Mouse (Mus musculus): ENCODE data around the gene Prmt1. TPM values are rescaled to one million over a fixed set of nuclear protein-coding genes. Genes with fewer than 3 reads are reported as not detected.

Prmt1 gene
- polyA plus RNA-seq, 1 experiment from 2014 or later, result 319 TPM

- peaks cover 13% of the 10 kb centered on the region for H3K4me1 ChIP-seq (ENCODE audit: control insufficient read depth, insufficient read depth, low read length)
- peak overlapping the region; percentile 65 for H3K9ac ChIP-seq (ENCODE audit: low read length)
- DNase-seq (ENCODE audit: low spot score), result no peak
- H3K36me3 ChIP-seq (ENCODE audit: control insufficient read depth, insufficient read depth, low read length), result peaks cover 21% of the 10 kb centered on the region
- H3K27me3 ChIP-seq (ENCODE audit: control insufficient read depth, insufficient read depth, low read length), result no peaks in the 10 kb centered on the region
- H3K9me3 ChIP-seq (ENCODE audit: control insufficient read depth, low read length), result no peaks in the 10 kb centered on the region
- WGBS, result 21% methylated on average over 10 of the region's 10 CpGs
- peak overlapping the region; percentile 70 for H3K4me3 ChIP-seq (ENCODE audit: low read depth, low read length)
- H3K4me2 ChIP-seq (ENCODE audit: low read depth), result peak overlapping the region; percentile 88
- no peak for ATAC-seq (ENCODE audit: insufficient read depth, low FRiP score, low TSS enrichment)
- H3K27ac ChIP-seq (ENCODE audit: low read depth, low read length), result no peak overlapping the region
Observed at GRCm38 (mm10) chr7:44996672-44997071, 10.3 kb upstream of the Prmt1 start.

GRCm38 (mm10) chr7:44986879-44987718 is 731 bp upstream of the Prmt1 start:
- peak overlapping the region; percentile 53 for H3K4me2 ChIP-seq (ENCODE audit: low read depth)
- no peaks in the 10 kb centered on the region for H3K27me3 ChIP-seq (ENCODE audit: control insufficient read depth, insufficient read depth, low read length)
- H3K4me1 ChIP-seq (ENCODE audit: control insufficient read depth, insufficient read depth, low read length), result peaks cover 8% of the 10 kb centered on the region
- peak overlapping the region; percentile 93 for H3K4me3 ChIP-seq (ENCODE audit: low read depth, low read length)
- H3K27ac ChIP-seq (ENCODE audit: low read depth, low read length), result peak overlapping the region; percentile 88
- ATAC-seq (ENCODE audit: insufficient read depth, low FRiP score, low TSS enrichment), result peak; percentile 25; the same call in 1 of the 2 replicates
- H3K9ac ChIP-seq (ENCODE audit: low read length), result peak overlapping the region; percentile 82
- peak; percentile 26 for DNase-seq (ENCODE audit: low spot score)
- H3K9me3 ChIP-seq (ENCODE audit: control insufficient read depth, low read length), result no peaks in the 10 kb centered on the region
- WGBS, result under 1% methylated on average over 29 of the region's 29 CpGs
- peaks cover 6% of the 10 kb centered on the region for H3K36me3 ChIP-seq (ENCODE audit: control insufficient read depth, insufficient read depth, low read length)

- Histone ChIP-seq H3K9me3 (ENCODE audit: control insufficient read depth, low read length) (no peaks in the 10 kb centered on the region), H3K27ac (ENCODE audit: low read depth, low read length) (peak overlapping the region; percentile 91), H3K4me2 (ENCODE audit: low read depth) (peak overlapping the region; percentile 59), H3K4me3 (ENCODE audit: low read depth, low read length) (peak overlapping the region; percentile 93), H3K9ac (ENCODE audit: low read length) (peak overlapping the region; percentile 95), H3K36me3 (ENCODE audit: control insufficient read depth, insufficient read depth, low read length) (peaks cover 16% of the 10 kb centered on the region), H3K4me1 (ENCODE audit: control insufficient read depth, insufficient read depth, low read length) (peaks cover 8% of the 10 kb centered on the region), H3K27me3 (ENCODE audit: control insufficient read depth, insufficient read depth, low read length) (no peaks in the 10 kb centered on the region)
- ATAC-seq (ENCODE audit: insufficient read depth, low FRiP score, low TSS enrichment), result peak; percentile 25
- DNase-seq (ENCODE audit: low spot score), result peak; percentile 86
- WGBS, result under 1% methylated on average over 41 of the region's 45 CpGs
Observed at GRCm38 (mm10) chr7:44985595-44986191, 675 bp downstream of the Prmt1 start.

DNA sequence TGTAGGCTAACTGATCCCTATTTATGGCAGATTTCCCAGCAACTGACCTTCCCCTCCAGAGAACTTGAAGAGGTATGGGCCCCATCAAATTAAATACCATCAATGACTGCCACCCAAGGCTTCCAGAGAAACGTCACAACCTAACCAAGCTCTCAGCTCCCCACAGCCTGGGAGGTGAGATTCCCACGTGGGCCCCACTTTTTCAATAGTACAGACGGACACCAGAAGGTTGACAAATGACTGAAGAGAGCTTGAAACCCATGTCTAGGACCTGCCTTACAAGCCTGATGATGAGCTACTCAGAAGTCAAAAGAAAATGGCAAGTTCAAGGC is 1.6 kb downstream of the Prmt1 start:
- Histone ChIP-seq H3K9me3 (ENCODE audit: control insufficient read depth, low read length) (no peaks in the 10 kb centered on the region), H3K27ac (ENCODE audit: low read depth, low read length) (no peak overlapping the region), H3K4me3 (ENCODE audit: low read depth, low read length) (peak overlapping the region; percentile 93), H3K4me1 (ENCODE audit: control insufficient read depth, insufficient read depth, low read length) (peaks cover 8% of the 10 kb centered on the region), H3K4me2 (ENCODE audit: low read depth) (peak overlapping the region; percentile 59), H3K27me3 (ENCODE audit: control insufficient read depth, insufficient read depth, low read length) (no peaks in the 10 kb centered on the region), H3K36me3 (ENCODE audit: control insufficient read depth, insufficient read depth, low read length) (peaks cover 22% of the 10 kb centered on the region), H3K9ac (ENCODE audit: low read length) (no peak overlapping the region)
- WGBS, result 42% methylated on average over 3 of the region's 3 CpGs
- ATAC-seq (ENCODE audit: insufficient read depth, low FRiP score, low TSS enrichment), result no peak
- DNase-seq (ENCODE audit: low spot score), result no peak

DNA sequence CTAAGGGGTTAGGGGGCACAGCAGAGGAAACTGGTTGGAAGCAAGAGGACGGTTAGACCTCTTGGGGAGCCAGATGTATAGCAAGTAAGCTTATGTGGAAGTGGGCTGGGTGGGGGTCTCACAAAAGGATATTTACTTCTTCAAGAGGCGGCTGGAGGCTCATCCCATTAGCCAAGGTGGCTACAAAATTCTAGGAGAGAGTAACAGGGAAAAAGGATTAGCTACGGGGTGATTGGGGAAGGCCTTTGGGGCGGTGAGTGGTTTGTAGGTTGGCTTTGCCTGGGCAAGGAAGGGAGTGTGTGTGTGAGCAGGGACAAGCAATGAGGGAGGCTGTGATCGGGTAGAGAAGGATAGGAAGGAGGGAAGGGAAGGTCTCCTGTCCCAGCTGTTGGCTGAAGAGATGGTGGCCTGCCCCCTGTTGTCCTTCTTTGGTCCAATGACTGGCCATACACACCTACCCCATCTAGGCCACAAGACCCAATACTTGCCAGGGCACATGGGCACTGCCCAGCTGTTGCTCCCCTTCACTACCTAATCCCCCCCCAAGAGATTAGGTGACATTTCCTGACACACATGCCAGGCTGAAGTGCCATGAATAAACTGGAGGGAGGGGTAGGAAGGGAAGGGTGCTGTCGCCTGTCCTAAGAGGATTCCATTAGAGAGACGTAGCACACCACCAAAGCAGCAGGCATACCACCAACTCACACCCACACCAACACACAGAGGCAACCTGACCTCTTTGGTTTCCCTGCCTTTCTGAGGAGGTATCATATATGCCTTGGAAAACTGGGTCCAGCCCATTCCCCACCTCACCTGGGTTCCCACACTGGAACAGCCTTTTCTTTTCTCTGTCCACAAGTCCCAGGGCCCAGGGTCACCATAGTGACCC is 2.2 kb downstream of the Prmt1 start:
- WGBS, result 88% methylated on average over 7 of the region's 7 CpGs
- H3K9ac ChIP-seq (ENCODE audit: low read length), result no peak overlapping the region; the same call in 1 of the 2 replicates
- no peaks in the 10 kb centered on the region for H3K9me3 ChIP-seq (ENCODE audit: control insufficient read depth, low read length)
- peaks cover 27% of the 10 kb centered on the region for H3K36me3 ChIP-seq (ENCODE audit: control insufficient read depth, insufficient read depth, low read length)
- H3K27me3 ChIP-seq (ENCODE audit: control insufficient read depth, insufficient read depth, low read length), result no peaks in the 10 kb centered on the region
- DNase-seq (ENCODE audit: low spot score) (no peak), ATAC-seq (ENCODE audit: insufficient read depth, low FRiP score, low TSS enrichment) (no peak)
- peaks cover 8% of the 10 kb centered on the region for H3K4me1 ChIP-seq (ENCODE audit: control insufficient read depth, insufficient read depth, low read length)
- peak overlapping the region; percentile 59 for H3K4me2 ChIP-seq (ENCODE audit: low read depth)
- peak overlapping the region; percentile 93 for H3K4me3 ChIP-seq (ENCODE audit: low read depth, low read length)
- H3K27ac ChIP-seq (ENCODE audit: low read depth, low read length), result 0 out of 2 replicates have a peak overlapping the region, but pooled peaks have one; percentile 29

- Histone ChIP-seq H3K27ac (ENCODE audit: low read depth, low read length) (no peak overlapping the region), H3K9ac (ENCODE audit: low read length) (no peak overlapping the region)
- WGBS, result 39% methylated on average over 6 of the region's 6 CpGs
Observed at GRCm38 (mm10) chr7:44983085-44983484, 3.3 kb downstream of the Prmt1 start.

DNA sequence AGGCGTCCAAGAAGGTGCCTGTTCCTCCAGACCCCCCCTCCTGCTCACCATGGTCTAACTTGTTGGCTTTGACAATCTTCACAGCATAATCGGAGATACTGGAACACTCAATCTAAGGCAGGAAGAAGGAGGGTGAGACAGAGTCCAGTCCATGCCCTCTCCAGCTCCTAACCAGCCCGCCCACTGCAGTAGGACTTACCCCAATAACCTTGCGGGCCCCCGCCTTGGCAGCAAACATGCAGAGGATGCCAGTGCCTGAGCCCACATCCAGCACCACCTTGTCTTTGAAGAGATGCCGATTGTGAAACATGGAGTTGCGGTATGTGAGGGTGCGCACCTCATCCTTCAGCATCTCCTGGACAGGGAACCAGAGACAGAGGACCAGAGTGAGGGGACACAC is 4.8 kb downstream of the Prmt1 start:
- Histone ChIP-seq H3K36me3 (ENCODE audit: control insufficient read depth, insufficient read depth, low read length) (peaks cover 50% of the 10 kb centered on the region), H3K27ac (ENCODE audit: low read depth, low read length) (no peak overlapping the region), H3K9me3 (ENCODE audit: control insufficient read depth, low read length) (no peaks in the 10 kb centered on the region), H3K9ac (ENCODE audit: low read length) (no peak overlapping the region), H3K4me2 (ENCODE audit: low read depth) (no peak overlapping the region), H3K4me1 (ENCODE audit: control insufficient read depth, insufficient read depth, low read length) (peaks cover 6% of the 10 kb centered on the region), H3K27me3 (ENCODE audit: control insufficient read depth, insufficient read depth, low read length) (no peaks in the 10 kb centered on the region), H3K4me3 (ENCODE audit: low read depth, low read length) (no peak overlapping the region)
- ATAC-seq (ENCODE audit: insufficient read depth, low FRiP score, low TSS enrichment), result no peak
- 95% methylated on average over 8 of the region's 8 CpGs for WGBS
- DNase-seq (ENCODE audit: low spot score), result no peak

More at GRCm38 (mm10) chr7:44983085-44983484, 3.3 kb downstream of the Prmt1 start:
- DNase-seq (ENCODE audit: low spot score) (peak; percentile 88), ATAC-seq (ENCODE audit: insufficient read depth, low FRiP score, low TSS enrichment) (no peak)
- peaks cover 35% of the 10 kb centered on the region for H3K36me3 ChIP-seq (ENCODE audit: control insufficient read depth, insufficient read depth, low read length)
- H3K4me3 ChIP-seq (ENCODE audit: low read depth, low read length), result no peak overlapping the region
- H3K9me3 ChIP-seq (ENCODE audit: control insufficient read depth, low read length), result no peaks in the 10 kb centered on the region
- H3K4me1 ChIP-seq (ENCODE audit: control insufficient read depth, insufficient read depth, low read length), result peaks cover 6% of the 10 kb centered on the region
- H3K27me3 ChIP-seq (ENCODE audit: control insufficient read depth, insufficient read depth, low read length), result no peaks in the 10 kb centered on the region
- no peak overlapping the region for H3K4me2 ChIP-seq (ENCODE audit: low read depth)

- WGBS, result 98% methylated on average over 3 of the region's 3 CpGs
- Histone ChIP-seq H3K27me3 (ENCODE audit: control insufficient read depth, insufficient read depth, low read length) (no peaks in the 10 kb centered on the region), H3K27ac (ENCODE audit: low read depth, low read length) (no peak overlapping the region), H3K9ac (ENCODE audit: low read length) (no peak overlapping the region), H3K4me2 (ENCODE audit: low read depth) (no peak overlapping the region), H3K9me3 (ENCODE audit: control insufficient read depth, low read length) (no peaks in the 10 kb centered on the region), H3K36me3 (ENCODE audit: control insufficient read depth, insufficient read depth, low read length) (peaks cover 48% of the 10 kb centered on the region), H3K4me3 (ENCODE audit: low read depth, low read length) (no peak overlapping the region), H3K4me1 (ENCODE audit: control insufficient read depth, insufficient read depth, low read length) (peaks cover 7% of the 10 kb centered on the region; the same call in 1 of the 2 replicates)
- ATAC-seq (ENCODE audit: insufficient read depth, low FRiP score, low TSS enrichment) (no peak), DNase-seq (ENCODE audit: low spot score) (no peak)
Observed at GRCm38 (mm10) chr7:44978300-44978699, 8.1 kb downstream of the Prmt1 start.
